Mouse (Mus musculus) thymus, adult 2 months (tissue): ENCODE data around the gene Kat2b.

Experiments
- CTCF ChIP-seq: fragments of 200-500 bp; IDR thresholded peaks from 2 replicates; pipeline ENCODE4 v1.5.1; 2012; ENCODE audit warnings: mild to moderate bottlenecking, control low read depth, low read length, moderate library complexity, borderline replicate concordance; ENCODE audit not compliant: control insufficient read depth, poor library complexity, insufficient read depth; ENCODE audit errors: extremely low read depth
- POLR2A ChIP-seq: fragments of 200-500 bp; IDR thresholded peaks from 2 replicates; pipeline ENCODE4 v1.6.1; 2012; ENCODE audit warnings: mild to moderate bottlenecking, low read length, control low read depth, moderate library complexity; ENCODE audit not compliant: control insufficient read depth, poor library complexity, insufficient read depth; ENCODE audit errors: extremely low read depth

DNA sequence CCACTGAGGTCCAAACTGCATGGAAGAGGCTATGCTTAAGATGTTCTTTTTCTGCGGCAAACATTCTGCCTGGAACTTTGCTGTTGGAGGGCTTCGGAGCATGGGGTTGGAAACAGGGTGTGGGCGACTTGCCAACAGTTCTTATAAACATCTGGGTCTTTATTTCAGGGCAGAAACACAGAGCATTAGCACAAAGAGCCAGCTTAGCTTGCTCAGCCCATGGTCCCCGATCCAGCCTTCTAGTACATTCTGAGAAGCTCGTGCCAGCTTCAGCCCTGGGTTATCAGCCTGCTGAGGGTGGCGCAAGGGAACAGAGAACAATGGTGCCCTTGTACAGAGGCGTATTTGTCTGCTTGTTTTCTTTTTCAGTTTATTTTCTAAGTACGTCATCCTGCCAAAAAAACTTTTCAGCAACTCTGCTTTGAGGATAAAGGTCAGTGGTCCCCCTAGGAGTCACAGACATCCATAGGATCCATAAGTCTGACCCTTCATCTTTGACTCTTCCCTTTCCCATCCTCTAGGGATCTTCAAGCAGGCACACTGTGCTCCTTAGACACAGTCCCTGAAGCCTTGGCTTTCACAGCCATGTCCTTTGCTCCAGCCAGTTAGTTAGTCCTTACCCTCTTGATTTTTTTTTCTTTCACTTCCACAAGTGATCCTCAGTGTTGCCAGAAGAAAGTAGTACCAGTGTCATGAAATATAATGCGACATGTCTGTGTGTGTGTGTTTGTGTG, 22.9 kb upstream of the Kat2b start:
- TF ChIP-seq POLR2A (no peak), CTCF (no peak)
